Mouse (Mus musculus) skeletal muscle tissue, adult 2 months (tissue): ENCODE results near the gene Tm2d3.

Source experiments
- DNase-seq: peaks from one replicate; pipeline ENCODE4 v3.0.0-alpha.2; 2012; ENCODE audit warnings: low read depth, low spot score

The Tm2d3 gene

GRCm38 (mm10) chr7:65690869-65691268 lies at the start of gene Tm2d3:
Gene Tm2d3 (plus strand): TSS chr7:65691169.
- DNase-seq = no peak

DNA sequence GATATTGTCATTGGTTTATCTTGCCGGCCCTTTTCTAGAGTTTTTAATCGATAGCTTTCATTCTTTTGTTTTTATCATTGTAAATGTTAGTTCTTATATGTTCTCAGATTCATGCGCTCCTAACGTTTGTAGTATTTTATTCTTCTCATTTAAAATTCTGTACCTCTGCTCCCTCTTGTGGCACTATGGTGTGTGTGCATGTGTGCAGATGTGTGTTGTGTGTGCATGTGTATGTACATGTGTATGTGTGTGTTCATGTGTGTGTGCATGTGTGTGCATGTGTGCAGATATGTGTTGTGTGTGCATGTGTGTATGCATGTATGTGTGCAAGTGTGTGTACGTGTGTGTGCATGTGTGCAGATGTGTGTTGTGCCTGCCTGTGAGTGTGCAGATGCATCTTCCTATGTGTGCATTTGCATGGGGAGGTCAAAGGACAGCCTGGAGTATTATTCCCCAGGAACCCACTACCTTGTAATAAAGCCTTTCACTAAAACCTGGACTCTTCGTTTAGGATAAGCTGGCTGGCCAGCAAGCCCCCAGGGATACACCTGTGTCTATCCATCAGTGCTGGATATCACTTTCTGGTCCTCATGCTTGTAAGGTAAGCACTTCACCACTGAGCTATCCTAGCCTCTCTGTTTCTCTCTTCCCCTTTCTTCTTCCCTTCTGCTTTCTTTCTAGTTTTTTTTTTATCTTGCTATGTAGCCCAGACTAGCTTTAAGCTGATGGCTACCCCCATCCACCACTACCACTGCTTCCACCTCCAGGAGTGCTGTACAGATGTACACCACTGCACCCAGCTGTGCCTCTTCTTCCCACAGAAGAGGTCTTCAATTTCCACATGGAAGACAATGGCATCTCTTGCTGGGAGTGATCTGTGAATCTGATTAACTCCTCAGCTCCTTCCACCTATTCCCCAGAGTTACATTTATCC lies 48.3 kb upstream of the Tm2d3 start:
- no peak for DNase-seq

DNA sequence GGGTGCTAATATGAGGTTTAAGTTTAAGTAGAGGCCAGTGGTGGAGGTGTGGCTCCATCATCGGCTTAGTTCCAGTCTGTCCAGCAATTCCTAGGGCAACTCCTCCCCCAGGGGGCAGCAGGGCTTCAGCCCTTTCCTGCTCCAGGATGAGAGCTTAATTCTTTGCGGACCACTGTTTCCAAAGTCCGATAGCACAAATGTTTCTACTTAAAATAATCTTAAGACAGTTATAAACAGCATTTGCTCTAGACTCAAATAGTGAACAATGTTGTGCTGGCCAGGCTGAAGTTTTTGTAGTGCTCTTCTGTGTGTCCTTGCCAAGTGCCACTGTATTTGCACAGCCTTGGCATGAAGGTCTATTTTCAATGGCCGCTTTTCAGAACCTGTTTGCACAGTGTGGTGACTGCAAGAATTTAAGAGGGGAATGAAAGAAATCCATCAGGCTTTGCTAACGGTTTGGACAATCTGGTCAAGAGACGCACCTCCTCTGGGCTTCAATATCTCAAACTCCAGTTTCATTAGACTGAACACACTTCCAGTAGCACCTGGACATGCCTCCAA lies 47.0 kb upstream of the Tm2d3 start:
- no peak for DNase-seq

DNA sequence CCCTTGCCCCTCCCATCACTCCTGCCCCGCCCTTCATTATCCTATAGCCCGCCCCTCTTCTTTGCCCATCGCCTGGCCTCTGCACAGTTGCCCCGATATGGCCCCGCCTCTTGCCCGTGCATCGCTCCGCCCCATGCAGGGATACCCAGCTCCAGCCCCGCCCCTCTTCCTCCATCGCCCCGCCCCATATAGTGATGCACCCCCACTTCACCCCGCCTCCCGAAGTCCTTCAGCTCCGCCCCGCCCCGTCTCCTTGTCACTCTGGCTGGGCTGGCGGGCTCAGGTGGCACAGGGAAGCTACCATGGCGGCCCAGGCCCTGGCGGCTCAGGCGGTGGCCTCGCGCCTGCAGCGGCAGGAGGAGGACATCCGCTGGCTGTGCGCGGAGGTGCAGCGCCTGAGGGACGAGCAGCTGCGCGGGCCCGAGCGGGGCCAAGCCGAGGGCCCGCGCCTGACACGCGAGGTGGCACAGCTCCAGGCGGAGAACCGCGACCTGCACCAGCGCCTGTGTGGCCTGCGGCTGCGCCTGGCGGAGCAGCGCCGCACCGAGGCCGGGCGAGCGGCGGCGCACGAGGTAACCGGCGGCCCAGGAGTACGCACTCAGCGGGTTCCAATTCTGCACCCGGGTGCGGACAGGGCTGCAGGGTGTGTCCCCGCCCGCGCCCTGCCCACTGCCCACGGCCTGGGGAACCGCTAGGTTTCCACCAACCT lies 46.2 kb upstream of the Tm2d3 start, which contains the start of gene Tarsl2:
Gene Tarsl2, plus strand, starts transcription at position 256 of the 709 bp plus-strand sequence.
- DNase-seq = peak; percentile 90

- no peak for DNase-seq
Measured at GRCm38 (mm10) chr7:65645996-65646395, 45.0 kb upstream of the Tm2d3 start.

DNA sequence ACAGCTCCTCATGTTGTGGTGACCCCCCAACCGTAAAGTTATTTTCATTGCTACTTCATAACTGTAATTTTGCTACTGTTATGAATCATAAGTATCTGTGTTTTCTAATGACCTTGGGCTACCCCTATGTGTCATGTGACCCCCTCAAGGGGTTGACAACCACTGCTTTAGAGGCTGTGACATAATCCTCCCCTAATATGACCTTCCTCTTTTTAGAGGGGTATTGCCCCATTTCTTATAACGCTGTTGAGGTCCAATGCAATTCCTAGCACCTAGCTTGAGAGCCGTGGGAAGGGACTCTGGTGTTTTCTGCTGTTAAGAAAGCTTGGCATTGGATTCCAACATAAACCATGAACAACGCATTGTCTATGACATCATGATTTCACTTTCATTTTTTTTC lies 40.3 kb upstream of the Tm2d3 start:
- no peak for DNase-seq

DNA sequence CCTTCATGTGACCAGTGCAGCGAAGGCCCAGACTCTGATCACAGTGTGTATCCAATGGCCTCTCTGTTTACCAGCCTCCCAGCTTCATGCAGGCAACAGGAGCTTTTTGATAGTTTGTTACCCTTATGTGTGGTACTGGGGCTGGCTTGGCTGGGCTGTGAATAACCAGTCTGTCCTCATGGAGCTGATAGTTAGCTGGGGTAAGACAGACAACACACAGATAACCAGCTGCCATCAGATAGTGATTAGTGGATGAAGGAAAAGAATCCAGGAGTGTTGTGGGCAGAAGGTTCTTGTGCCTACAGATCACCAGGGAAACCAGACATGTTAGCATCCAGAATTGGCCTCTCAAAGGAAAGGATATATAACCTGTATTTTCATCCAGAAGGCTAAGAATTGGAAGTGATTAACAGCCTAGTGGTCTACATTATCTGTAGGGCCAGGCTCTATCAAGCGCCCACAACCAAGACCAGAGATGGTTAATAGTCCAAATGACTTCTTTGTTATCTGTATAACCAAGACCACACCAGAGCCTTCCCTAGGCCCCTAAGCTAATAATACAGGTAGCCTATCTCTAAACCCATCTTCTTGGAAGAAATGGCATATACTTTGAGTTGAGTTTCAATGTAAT lies 33.4 kb upstream of the Tm2d3 start:
- DNase-seq = no peak

- no peak for DNase-seq
Measured at GRCm38 (mm10) chr7:65663225-65663790, 27.7 kb upstream of the Tm2d3 start.

DNA sequence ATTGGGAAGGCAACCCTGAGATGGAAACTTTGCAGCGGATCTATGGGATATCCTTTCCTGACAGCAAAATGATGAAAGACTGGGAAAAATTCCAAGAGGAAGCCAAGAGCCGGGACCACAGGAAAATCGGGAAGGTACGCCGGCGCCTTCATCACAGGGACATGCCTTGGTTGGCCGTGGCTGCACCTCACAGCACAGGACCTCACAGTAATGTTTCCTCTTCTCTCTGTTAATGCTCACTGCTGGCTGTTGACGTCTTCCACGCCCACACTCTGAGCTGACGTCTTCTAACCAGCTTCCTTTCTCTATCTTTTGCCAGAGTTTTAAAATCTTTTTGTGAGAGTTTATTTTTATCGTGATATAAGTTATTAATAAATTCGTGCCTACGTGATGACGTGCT lies 27.1 kb upstream of the Tm2d3 start:
- no peak for DNase-seq

- no peak for DNase-seq
Measured at GRCm38 (mm10) chr7:65667491-65667890, 23.5 kb upstream of the Tm2d3 start.

DNA sequence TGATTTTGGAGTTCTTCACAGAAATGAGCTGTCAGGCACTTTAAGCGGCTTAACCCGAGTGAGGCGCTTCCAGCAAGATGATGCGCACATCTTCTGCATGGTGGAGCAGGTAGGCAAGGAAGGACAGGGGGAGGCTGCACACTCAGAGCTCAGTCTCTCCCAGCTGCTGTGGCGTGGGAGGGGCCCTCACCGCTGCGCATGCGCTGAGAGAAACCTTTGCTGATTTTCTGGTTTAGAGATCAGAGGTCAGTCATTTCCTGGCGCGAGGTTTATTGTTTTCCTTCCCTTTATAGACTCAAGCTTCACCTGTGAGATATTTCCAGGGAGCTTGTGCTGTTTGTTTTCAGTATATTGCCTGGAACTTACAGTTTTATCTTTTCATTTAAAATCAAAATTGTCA lies 12.9 kb upstream of the Tm2d3 start:
- DNase-seq = no peak

DNA sequence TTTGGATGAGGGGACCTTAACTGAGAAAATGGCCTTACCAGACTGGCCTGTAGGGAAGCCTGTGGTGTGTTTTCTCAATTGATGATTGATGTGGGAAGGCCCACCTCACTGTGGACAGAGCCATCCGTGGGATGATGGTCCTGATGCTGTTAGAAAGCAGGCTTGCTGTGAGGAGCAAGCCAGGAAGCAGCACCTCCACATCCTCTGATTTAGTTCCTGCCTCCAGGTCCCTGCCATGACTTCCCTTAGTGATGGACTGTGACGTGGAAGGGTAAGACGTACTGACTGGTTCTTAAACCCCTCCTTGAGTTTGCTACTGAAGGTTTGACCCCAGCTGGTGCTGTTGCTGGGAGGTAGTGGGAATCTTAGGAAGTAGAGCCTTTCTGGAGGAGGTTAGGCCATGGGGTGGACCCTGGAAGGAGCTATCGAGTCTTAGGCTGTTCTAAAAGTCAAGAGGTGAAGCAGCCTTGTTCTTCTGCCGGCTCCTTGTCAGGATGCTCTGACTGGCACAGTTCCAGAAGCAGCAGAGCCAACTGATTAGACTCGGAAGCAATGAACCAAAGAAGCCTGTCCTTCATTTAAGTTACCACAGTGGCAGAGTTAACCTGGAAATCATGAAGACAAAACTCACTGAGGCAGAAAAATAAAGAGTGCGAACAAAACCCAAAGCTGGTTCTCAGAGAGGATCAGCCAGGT lies 11.9 kb upstream of the Tm2d3 start:
- no peak for DNase-seq

DNA sequence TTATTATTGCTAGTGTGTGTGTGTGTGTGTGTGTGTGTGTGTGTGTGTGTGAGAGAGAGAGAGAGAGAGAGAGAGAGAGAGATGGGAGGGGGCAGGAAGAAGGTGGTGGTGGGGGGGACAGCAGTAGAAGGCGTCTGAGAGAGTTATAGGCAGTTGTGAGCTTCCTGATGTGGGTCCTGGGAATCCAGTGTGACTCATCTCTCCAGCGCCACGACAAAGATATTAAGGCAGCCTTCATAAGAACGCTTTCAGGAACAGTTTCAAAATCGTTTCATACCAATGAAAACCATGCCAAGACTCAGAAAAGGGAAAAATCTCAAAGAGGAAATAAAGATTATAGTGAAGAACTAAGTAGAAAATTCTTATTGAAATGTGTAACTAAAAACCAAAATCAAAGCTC lies 9.8 kb upstream of the Tm2d3 start:
- DNase-seq = no peak

DNA sequence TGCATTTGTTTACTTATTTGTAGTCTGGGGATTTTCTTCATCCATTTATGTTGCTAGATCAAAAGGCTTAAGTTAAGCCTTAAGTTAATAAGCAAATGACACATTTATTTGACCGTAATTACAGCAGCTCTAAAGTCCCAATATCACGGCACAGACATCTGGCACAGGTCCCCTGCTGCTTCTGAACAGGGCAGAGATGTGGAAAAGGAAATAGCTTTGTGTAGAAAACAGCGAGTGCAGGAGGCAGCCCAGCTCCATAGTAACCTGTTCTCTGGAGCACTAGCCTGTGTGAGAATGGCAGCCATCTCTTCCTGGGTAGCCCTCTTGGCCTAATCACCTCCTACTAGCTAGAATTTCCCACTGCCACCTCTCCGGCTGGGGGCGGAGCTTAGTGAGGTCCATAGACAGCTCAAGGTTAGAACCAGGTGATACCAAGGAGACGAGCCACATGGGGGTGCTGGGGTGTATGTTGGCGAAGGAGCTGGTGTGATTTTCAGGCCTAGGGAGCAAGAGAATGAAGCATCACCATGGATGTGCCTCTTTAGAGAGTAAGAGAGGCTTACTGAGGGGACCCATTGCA lies 6.6 kb upstream of the Tm2d3 start:
- DNase-seq = no peak

DNA sequence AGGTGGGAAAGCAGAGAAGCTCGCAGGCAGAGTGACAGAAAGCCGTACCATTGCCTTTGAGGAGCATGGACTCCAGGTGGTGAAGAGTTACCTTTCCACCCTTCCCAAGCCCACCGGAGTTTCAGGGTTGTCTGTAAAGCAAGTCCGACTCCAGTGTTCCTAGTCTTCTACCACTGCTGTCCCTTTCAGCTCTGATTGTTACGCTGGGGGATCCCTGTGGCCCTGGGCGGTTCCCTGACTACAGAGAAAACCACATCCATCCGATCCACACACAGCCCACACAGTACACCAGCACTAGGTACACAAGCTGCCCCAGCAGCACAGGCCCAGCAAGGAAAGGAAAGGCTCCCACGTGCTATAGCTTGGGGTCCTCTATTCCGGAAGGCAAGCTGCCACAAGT lies 4.3 kb upstream of the Tm2d3 start:
- no peak for DNase-seq

- no peak for DNase-seq
Measured at GRCm38 (mm10) chr7:65691929-65692605, 1.1 kb downstream of the Tm2d3 start.

- DNase-seq = peak; percentile 17
Measured at GRCm38 (mm10) chr7:65692883-65693282, 1.9 kb downstream of the Tm2d3 start.

- peak; percentile 60 for DNase-seq
Measured at GRCm38 (mm10) chr7:65693301-65693821, 2.4 kb downstream of the Tm2d3 start.

- DNase-seq = no peak
Measured at GRCm38 (mm10) chr7:65696450-65696849, 5.5 kb downstream of the Tm2d3 start.

DNA sequence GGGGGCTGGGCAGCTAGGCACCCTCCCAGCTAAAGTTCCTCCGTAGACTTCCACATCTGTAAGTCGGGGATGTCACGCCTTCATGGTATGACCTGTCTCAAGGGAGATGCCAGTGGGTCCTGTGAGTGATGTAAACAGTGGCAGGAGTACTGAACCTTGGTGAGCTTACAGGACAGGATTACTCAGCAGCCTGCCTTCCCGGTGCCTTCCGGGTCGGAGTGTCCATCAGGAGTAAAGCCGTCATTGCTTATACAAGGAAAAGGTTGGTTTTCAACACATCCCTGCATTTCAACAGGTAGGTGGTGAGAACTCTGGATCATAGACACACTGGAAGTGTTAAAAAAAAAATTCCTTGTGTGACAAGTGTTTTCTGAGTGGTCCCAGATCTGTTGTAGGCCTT lies 11.1 kb downstream of the Tm2d3 start:
- no peak for DNase-seq
